Comparison of ENCODE assay signal across 10 mouse cellular contexts in genomic region chr8:106298261-106298660, GRCm38 (mm10). TPM values are rescaled to one million over a fixed set of nuclear protein-coding genes. Genes with fewer than 3 reads are reported as not detected.
A peak's percentile ranks its signal among the peaks of the same experiment; 100 is the strongest.
DNase-seq lines count a peak whose midpoint lies in the region.
"Had no signal": no experiment of that assay in that cellular context is flagged by ENCODE, and none has a peak within 500 bp of the region (broad histone marks: within the 10 kb centered on the region; RNA-seq: fewer than 3 reads in every experiment).

No protein-coding gene starts in this region.

- intact Hi-C loops in gastrocnemius, postnatal 36 days (cut with DNase I), result no loop called here
- intact Hi-C loops in heart, postnatal 14 days (cut with DNase I), result no loop called here

- DNase-seq in adrenal gland, adult (ENCODE audit: inconsistent age in 2 of 2, low spot score in 1 of 2), result peak; percentile 23 to 51
- no peak for DNase-seq in adrenal gland, postnatal 25 days
- peak; percentile 34 to 45 for DNase-seq in gastrocnemius, postnatal 36 days
- DNase-seq in heart, postnatal 14 days, result peak; percentile 56 to 65
- peak; percentile 32 to 60 for DNase-seq in kidney, postnatal 4 days
- DNase-seq in B cell, adult 2 months, result no peak
- no peak for DNase-seq in cerebellum, adult 9-11 months
- DNase-seq in embryo, embryonic 11 days, result no peak
- DNase-seq: cerebellum, postnatal 36 days; midbrain, embryonic 14.5 days had no signal

RNA-seq across cellular contexts. Expression of gene Smpd3, which starts 39.5 kb away (rescaled TPM):
- total RNA-seq in adrenal gland, postnatal 25 days (2021), result 6.6 and 8.0 TPM in 2 replicates
- total RNA-seq in gastrocnemius, postnatal 36 days (2021), result under 1 TPM; 0.44 to 0.74 TPM
- total RNA-seq in heart, postnatal 14 days (2021), result 1 to 10 TPM; 5.3 to 5.6 TPM

Comparison
In these comparisons a context has a peak if more than half of its experiments do, and no peak if none do; other contexts are left out.
1. DNase-seq: peak in adrenal gland, adult (2 of 2), gastrocnemius, postnatal 36 days (2 of 2), heart, postnatal 14 days (2 of 2) and kidney, postnatal 4 days (2 of 2); none in adrenal gland, postnatal 25 days (single experiment), B cell, adult 2 months (0 of 2), cerebellum, adult 9-11 months (single experiment) and embryo, embryonic 11 days (single experiment).